Mouse (Mus musculus): Measurements from ENCODE around the gene Tmem9b. TPM values are rescaled to one million over a fixed set of nuclear protein-coding genes. Genes with fewer than 3 reads are reported as not detected.
A peak's percentile ranks its signal among the peaks of the same experiment; 100 is the strongest.

Gene Tmem9b
- total and polyA plus RNA-seq, 3 experiments, result 26.4 to 30.6 TPM; not detected in 1

DNA sequence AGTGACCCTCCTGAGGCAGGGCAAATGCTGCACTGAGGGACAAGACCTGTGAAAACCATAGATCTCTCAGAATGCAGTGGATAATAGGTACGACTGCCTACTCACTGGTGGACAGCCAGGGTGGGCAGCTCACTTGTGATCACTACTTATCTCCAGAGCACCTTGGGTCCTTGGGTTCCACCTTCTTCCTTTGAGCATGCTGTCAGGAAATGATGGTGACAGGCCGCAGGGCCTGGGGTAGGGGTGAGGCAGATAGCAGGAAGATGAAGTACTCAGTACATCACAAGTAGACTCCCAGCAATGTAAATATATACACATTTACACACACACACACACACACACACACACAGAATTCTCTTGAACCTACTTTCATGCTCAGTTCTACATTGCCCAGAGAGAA is 35.2 kb upstream of the Tmem9b start:
- Histone ChIP-seq H3K36me3 (ENCODE audit: control insufficient read depth in 1 of 2, insufficient read depth in 2 of 2, low read length in 2 of 2) (no peaks in the 10 kb centered on the region), H3K27ac (ENCODE audit: control insufficient read depth, low read depth, low read length) (no peak overlapping the region), H3K9ac (ENCODE audit: control insufficient read depth, low read depth, low read length, poor library complexity, severe bottlenecking) (no peak overlapping the region), H3K79me2 (ENCODE audit: control insufficient read depth, insufficient read depth, low read length, poor library complexity) (no peaks in the 10 kb centered on the region), H3K4me3 (ENCODE audit: control insufficient read depth in 1 of 2, insufficient read depth in 1 of 2, low read depth in 2 of 2, low read length in 2 of 2) (no peak overlapping the region), H3K4me1 (ENCODE audit: control insufficient read depth in 1 of 2, insufficient read depth in 2 of 2, low read length in 2 of 2) (peaks cover 0 to 8% of the 10 kb centered on the region in 2 experiments; a peak in 2 of 4 replicates), H3K27me3 (ENCODE audit: control insufficient read depth in 1 of 2, insufficient read depth in 2 of 2, low read length in 2 of 2) (no peaks in the 10 kb centered on the region), H3K9me3 (replicated peaks; ENCODE audit: insufficient read depth, low read length) (no peaks in the 10 kb centered on the region)
- TF ChIP-seq MYC (IDR thresholded peaks at IDR 0.05; ENCODE audit: low read depth, low read length) (no peak), GATA1 (IDR thresholded peaks at IDR 0.05; ENCODE audit: low read depth, low read length) (0 out of 2 replicates have a peak, but pooled peaks have one; percentile 18), TAL1 (IDR thresholded peaks at IDR 0.05; ENCODE audit: low read length) (peak; percentile 65), ZNF384 (IDR thresholded peaks at IDR 0.05; ENCODE audit: low read depth, low read length) (no peak), EP300 (IDR thresholded peaks at IDR 0.05; ENCODE audit: low read depth in 1 of 2, low read length in 2 of 2) (peak; percentile 22 to 50; a peak in 3 of 4 replicates), TCF12 (IDR thresholded peaks at IDR 0.05; ENCODE audit: low read depth, low read length) (0 out of 2 replicates have a peak, but pooled peaks have one; percentile 24)
- peak; percentile 40 for DNase-seq (ENCODE audit: low read depth, low spot score)

DNA sequence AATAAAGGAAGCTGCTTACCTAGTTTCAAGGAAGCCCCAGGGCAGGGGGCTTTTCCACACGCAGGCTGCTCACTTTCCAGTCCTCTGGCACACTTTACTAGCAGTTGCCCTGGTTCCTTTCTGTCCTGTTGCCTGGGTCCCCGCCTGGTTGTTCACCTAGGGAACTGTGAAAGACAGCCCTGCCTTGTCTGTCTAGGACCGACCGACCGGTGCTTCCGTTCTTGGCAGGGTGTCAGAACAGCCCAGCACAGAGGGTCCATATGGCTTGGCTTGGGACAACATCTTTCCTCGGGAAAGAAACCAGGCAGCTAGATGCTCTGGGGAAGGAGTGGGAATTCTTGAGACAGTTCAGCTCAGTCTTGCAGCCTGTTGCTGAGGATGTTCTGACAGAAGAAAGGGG is 30.6 kb upstream of the Tmem9b start:
- TF ChIP-seq TBP (IDR thresholded peaks at IDR 0.05; ENCODE audit: low read depth, low read length), result no peak
- TF ChIP-seq GATA1 (IDR thresholded peaks at IDR 0.05; ENCODE audit: low read depth, low read length), result no peak
- TF ChIP-seq GABPA (IDR thresholded peaks at IDR 0.05; ENCODE audit: low read depth, low read length), result no peak
- H3K4me1 ChIP-seq (ENCODE audit: control insufficient read depth in 1 of 2, insufficient read depth in 2 of 2, low read length in 2 of 2), result peaks cover 0 to 8% of the 10 kb centered on the region in 2 experiments; a peak in 2 of 4 replicates
- 0 out of 4 replicates have a peak, but pooled peaks cover 0 to 3% of the 10 kb centered on the region in 2 experiments for H3K27me3 ChIP-seq (ENCODE audit: control insufficient read depth in 1 of 2, insufficient read depth in 2 of 2, low read length in 2 of 2)
- no peaks in the 10 kb centered on the region for H3K9me3 ChIP-seq (replicated peaks; ENCODE audit: insufficient read depth, low read length)
- DNase-seq (ENCODE audit: low read depth, low spot score), result no peak
- H3K9ac ChIP-seq (ENCODE audit: control insufficient read depth, low read depth, low read length, poor library complexity, severe bottlenecking), result no peak overlapping the region
- no peak overlapping the region for H3K4me3 ChIP-seq (ENCODE audit: control insufficient read depth in 1 of 2, insufficient read depth in 1 of 2, low read depth in 2 of 2, low read length in 2 of 2)
- H3K27ac ChIP-seq (ENCODE audit: control insufficient read depth, low read depth, low read length), result no peak overlapping the region
- H3K79me2 ChIP-seq (ENCODE audit: control insufficient read depth, insufficient read depth, low read length, poor library complexity), result no peaks in the 10 kb centered on the region
- no peaks in the 10 kb centered on the region for H3K36me3 ChIP-seq (ENCODE audit: control insufficient read depth in 1 of 2, insufficient read depth in 2 of 2, low read length in 2 of 2)

DNA sequence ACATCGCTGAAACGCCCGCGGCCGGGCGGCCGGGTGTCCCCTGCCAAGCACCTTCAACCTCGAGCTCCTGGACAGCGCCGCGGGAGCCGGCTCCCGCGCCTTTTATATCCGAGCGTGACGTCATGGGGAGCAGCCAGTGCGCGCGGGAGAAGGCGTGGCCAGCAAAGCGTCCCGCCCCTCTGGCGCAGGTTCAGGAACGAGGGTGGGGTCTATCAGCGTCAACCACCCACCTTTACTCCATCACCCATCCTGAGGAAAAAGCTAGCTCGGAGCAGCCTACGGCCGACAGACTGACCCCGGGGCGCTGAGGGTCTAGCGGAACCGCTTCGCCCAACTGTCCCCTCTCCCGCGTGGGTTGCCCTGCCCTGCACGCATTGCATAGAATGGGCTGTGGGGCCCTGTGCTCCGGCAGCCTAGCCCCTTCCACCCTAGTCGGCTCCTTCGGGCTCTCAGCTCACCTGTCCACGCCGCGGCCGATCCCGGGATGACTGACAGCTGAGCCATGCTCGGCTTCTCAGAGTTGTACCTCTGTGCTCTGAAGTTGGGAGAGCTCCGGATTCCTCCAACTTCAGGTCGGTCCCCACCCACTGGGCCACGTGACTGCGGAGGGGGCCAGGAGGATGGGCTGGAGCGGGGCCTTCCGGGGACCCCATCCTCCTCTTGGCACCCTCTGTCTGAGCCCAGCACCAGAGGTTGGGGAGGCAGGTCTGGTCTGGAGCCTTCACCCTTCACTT is 29.0 kb upstream of the Tmem9b start, which contains the start of gene Nrip3:
TSS of gene Nrip3 (minus strand) at position 556 of the 734 bp plus-strand sequence.
- H3K36me3 ChIP-seq (ENCODE audit: control insufficient read depth in 1 of 2, insufficient read depth in 2 of 2, low read length in 2 of 2), result no peaks in the 10 kb centered on the region
- H3K27me3 ChIP-seq (ENCODE audit: control insufficient read depth in 1 of 2, insufficient read depth in 2 of 2, low read length in 2 of 2), result 0 out of 4 replicates have a peak, but pooled peaks cover 0 to 3% of the 10 kb centered on the region in 2 experiments
- H3K79me2 ChIP-seq (ENCODE audit: control insufficient read depth, insufficient read depth, low read length, poor library complexity), result no peaks in the 10 kb centered on the region
- no peak for DNase-seq (ENCODE audit: low read depth, low spot score)
- no peak within 1 kb of the TSS for H3K4me3 ChIP-seq (ENCODE audit: control insufficient read depth in 1 of 2, insufficient read depth in 1 of 2, low read depth in 2 of 2, low read length in 2 of 2)
- no peaks in the 10 kb centered on the region for H3K9me3 ChIP-seq (replicated peaks; ENCODE audit: insufficient read depth, low read length)
- H3K9ac ChIP-seq (ENCODE audit: control insufficient read depth, low read depth, low read length, poor library complexity, severe bottlenecking), result no peak within 1 kb of the TSS
- TF ChIP-seq MAX (IDR thresholded peaks at IDR 0.05; ENCODE audit: low read length) (no peak), JUND (IDR thresholded peaks at IDR 0.05; ENCODE audit: low read depth, low read length) (no peak), ETS1 (IDR thresholded peaks at IDR 0.05; ENCODE audit: low read depth, low read length) (no peak), CTCF (IDR thresholded peaks at IDR 0.05 in 2 of 3, conservative IDR thresholded peaks at IDR 0.05 in 1 of 3; ENCODE audit: control insufficient read depth in 1 of 3, insufficient read depth in 1 of 3, low read depth in 2 of 3, low read length in 3 of 3, poor library complexity in 1 of 3, severe bottlenecking in 1 of 3) (no peak), TAL1 (IDR thresholded peaks at IDR 0.05; ENCODE audit: low read length) (no peak), UBTF (IDR thresholded peaks at IDR 0.05; ENCODE audit: borderline replicate concordance, insufficient read depth, low read depth, low read length) (no peak), SMC3 (IDR thresholded peaks at IDR 0.05; ENCODE audit: low read depth, low read length) (no peak), RCOR1 (IDR thresholded peaks at IDR 0.05; ENCODE audit: low read depth, low read length) (no peak), ZC3H11A (IDR thresholded peaks at IDR 0.05; ENCODE audit: low read depth, low read length) (no peak), MAZ (IDR thresholded peaks at IDR 0.05; ENCODE audit: low read depth, low read length) (no peak), MAFK (IDR thresholded peaks at IDR 0.05; ENCODE audit: borderline replicate concordance, low read depth, low read length) (no peak), EP300 (IDR thresholded peaks at IDR 0.05; ENCODE audit: low read depth in 1 of 2, low read length in 2 of 2) (no peak), TCF12 (IDR thresholded peaks at IDR 0.05; ENCODE audit: low read depth, low read length) (no peak), POLR2A (IDR thresholded peaks at IDR 0.05; ENCODE audit: control insufficient read depth in 1 of 2, insufficient read depth in 1 of 2, low read depth in 1 of 2, low read length in 2 of 2, poor library complexity in 1 of 2) (no peak), MYC (IDR thresholded peaks at IDR 0.05; ENCODE audit: low read depth, low read length) (no peak)
- no peaks in the 10 kb centered on the region for H3K4me1 ChIP-seq (ENCODE audit: control insufficient read depth in 1 of 2, insufficient read depth in 2 of 2, low read length in 2 of 2)
- H3K27ac ChIP-seq (ENCODE audit: control insufficient read depth, low read depth, low read length), result no peak within 1 kb of the TSS
